Mouse (Mus musculus) kidney, postnatal 25 days (tissue): ENCODE results near the gene Cemip.

Source experiments
- DNase-seq, 2 experiments: peaks; one replicate each; pipeline ENCODE4 v3.0.0; 2021; ENCODE audit warnings: mixed read lengths in 2 of 2

Gene Cemip

DNA sequence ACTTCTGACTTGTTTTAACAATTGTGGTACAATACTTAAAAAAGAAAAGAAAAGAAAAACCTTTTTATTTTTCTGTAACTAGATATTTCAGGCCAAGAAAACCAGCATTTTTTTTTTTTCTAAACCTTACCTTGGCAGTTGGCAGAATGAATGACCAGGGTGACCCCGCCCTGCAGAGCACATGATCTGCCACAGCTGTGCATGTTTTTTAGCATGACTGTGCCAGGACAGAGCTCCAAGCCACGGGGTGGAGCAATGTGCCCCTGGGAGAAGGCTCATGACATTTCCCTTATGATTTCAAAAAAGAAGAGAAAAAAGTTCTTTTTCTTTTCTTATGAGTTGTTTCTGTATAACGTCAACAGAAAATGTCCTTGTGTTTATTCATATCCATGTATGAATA, 196.9 kb downstream of the Cemip start:
- peak; percentile 73 to 88 for DNase-seq

DNA sequence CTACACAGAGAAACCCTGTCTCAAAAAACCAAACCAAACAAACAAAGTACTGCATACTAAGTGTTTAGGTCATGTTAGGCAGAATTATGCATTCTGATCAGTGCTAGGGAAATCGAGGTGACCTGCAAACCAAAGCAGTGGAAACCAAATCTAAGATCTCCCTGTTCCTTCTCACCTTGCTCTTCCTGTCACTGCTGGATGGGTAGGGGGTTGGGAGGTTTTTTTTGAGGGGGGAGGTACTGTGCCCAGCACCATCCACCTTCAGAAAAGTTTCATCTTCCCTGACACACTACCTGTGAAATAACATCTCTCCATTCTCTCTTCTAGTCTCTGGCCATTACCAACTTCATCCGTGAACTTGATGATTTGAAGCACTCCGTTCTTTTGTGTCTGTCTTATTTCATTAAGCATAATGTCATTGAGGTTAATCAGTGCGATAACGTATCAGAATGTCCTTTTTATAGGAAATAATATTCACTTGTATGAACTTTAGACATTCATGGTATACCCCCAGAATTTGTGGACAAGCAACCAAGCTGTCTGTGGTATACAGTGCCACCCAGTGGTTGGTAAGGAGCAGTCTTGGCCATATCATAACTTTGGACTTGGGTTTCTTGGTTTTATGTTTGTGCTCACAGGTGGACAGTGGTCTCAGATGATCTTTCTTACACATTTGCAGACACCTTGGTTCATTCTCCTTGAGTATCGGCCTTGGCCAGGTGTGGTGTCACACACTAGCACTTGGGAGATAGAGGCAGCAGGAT, 199.8 kb downstream of the Cemip start:
- peak in 1 of 2 experiments; percentile 35 for DNase-seq

DNA sequence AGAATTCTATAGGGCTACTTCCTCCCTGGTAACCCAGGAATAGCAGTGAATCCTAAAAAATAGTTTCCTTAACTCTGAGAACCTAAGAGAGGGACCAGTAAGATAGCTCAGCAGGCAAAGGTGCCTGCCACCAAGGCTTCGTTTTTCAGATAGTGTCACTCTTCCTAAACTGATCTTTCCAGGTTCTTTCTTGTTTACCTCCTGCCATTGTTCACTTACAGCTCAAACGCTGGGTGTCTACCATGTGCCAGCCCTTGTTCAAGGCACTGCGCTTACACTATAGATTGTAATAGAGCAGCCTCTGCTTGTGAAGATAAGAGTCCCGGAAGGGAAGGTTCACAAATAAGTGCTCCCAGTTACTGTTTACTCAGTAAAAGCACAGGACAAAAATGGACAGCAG, 200.5 kb downstream of the Cemip start:
- no peak for DNase-seq

DNA sequence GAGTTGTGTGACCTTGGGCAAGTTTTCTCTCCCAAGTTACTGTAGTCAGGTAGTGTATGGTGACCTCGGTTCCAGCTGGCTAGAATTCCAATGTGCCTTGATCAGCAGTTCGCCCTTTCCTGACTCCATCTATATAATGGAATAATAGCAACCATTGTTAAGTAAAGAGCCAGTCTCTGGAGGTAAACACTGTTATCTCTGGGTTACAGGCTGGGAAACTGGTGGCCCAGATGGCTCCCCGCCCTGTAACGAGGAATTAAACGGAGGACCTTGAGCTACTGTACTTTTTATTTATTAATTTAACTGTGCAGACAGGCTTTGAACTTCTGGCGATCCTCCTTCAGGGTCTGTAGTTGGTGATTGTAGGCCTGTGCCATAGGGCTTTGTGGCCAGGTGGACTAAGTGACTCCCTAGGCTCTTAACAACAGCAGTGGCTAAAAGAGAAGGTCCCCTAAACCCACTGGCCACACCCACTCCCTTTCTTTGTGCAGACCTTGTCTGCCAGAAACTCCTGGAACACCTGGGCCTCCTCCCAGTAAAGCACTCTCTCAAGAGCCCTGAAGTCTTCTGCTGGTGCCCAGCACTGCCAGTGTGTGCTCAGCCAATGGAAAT, 201.3 kb downstream of the Cemip start:
- no peak for DNase-seq

DNA sequence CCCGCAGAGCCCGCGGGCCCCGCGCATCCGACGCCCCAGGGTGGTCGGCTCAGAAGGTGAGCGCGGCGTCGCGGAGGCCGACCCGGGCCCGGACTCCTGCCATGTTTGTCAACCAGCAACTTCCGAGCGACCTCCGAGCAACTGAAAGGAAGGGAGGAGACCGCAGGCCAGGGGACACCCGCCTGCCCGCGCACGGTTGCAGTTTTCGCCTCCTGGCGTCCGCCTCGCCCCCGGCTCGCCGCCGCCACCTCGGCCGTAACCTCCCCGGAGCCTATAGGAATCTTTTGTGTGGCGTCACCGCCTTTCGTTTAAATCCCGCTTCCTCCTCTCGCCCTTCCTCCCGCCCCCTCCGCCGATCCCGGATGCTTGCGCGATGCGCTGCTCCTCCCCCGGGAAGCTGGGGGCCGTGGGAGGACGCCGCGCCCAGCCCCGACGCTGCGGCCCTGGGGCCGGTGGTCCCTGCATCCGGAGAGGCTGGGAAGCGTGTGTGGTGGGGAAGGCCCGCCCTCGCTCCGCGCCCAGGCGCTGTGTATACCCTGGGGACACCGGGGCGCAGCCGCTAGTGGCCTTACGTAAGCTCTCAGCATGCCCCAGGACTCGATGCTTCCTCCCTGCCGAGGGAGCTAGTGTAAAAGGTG, 202.2 kb downstream of the Cemip start, which contains the start of the genes Tlnrd1 and Mesd:
Tlnrd1 (minus strand) TSS at position 285 of the 638 bp plus-strand sequence.
Mesd (plus strand) TSS at position 446 of the 638 bp plus-strand sequence.
- peak; percentile 86 to 94 for DNase-seq

DNA sequence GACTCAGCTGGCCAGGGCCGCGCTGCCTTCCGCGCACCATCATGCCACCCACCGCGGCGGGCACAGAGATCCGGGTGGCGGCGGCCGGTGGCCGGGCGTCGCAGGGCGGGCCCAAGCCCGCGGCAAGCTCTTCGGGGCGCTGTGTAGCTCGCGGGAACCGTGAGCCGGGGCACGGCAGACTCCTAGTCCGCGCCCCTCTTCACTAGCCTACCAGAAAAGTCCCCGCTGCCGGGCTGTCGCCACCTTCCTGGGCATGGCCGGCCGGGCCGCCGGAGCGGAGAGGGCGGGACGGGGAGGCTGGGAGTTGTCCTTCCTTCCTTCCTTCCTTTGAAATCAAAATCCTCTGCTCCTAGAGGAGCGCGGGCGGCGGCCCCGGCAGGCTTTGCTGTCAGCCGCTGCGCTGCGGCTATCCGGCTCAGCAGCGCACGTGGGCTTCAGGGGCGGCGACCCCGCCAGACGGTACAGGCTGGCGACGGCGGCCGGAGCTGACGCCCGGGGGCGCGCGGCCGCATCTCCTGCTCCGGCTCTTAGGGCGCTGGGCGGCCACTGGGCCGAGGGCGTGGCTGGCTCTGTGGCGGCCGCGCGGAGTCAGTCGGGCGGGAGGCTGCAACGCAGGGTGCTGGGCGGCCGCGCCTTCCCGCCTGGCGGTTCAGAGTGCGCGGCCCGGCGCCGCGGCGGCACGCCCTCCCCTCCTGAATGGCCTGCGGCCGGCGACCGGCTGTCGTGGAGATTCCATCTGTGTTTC, 202.9 kb downstream of the Cemip start:
- DNase-seq: peak; percentile 78 to 92
